Mouse (Mus musculus): Measurements from ENCODE around the gene Prpf8. TPM values are rescaled to one million over a fixed set of nuclear protein-coding genes. Genes with fewer than 3 reads are reported as not detected.

Prpf8 gene
- total RNA-seq, 2 experiments from 2014 or later = 126 to 130 TPM

Small RNAs within 50 kb of the gene (microRNA-seq; reads per million reads assigned to microRNA genes)
- gene Mir22 (2,878 to 17,312 reads per million in 2 experiments), gene Mir3971 (0 reads per million in 2 experiments)

Other genes starting within 250 kb of the Prpf8 start
- gene Rpa1, start 138.5 kb upstream of the Prpf8 start, total RNA-seq (2021) = 10 to 100 TPM; 58.5 to 60.8 TPM
- 10 to 100 TPM; 12.8 to 14.4 TPM for gene Smyd4, start 138.4 kb upstream of the Prpf8 start, total RNA-seq (2021)
- 10 to 100 TPM; 12.5 to 17.0 TPM for gene Serpinf1, start 64.1 kb upstream of the Prpf8 start, total RNA-seq (2021)
- under 1 TPM; 0.40 to 0.50 TPM for gene Serpinf2, start 47.2 kb upstream of the Prpf8 start, total RNA-seq (2021)
- gene Wdr81, start 32.1 kb upstream of the Prpf8 start, total RNA-seq (2021) = 10 to 100 TPM; 20.6 to 22.6 TPM
- gene Tlcd2, start 25.1 kb upstream of the Prpf8 start, total RNA-seq (2021) = under 1 TPM; 0.40 to 0.85 TPM
- 1 to 10 TPM in 1 of 2 experiments, under 1 TPM in 1; 0.90 to 1.3 TPM for gene Rilp, start 23.3 kb downstream of the Prpf8 start, total RNA-seq (2021)
- gene Scarf1, start 26.7 kb downstream of the Prpf8 start, total RNA-seq (2021) = 1 to 10 TPM; 1.1 TPM
- gene Slc43a2, start 44.9 kb downstream of the Prpf8 start, total RNA-seq (2021) = 10 to 100 TPM; 50.7 to 51.3 TPM
- 100 to 1,000 TPM; 283 to 291 TPM for gene Pitpna, start 101.3 kb downstream of the Prpf8 start, total RNA-seq (2021)
- gene Inpp5k, start 144.2 kb downstream of the Prpf8 start, total RNA-seq (2021) = 10 to 100 TPM; 46.3 to 47.0 TPM
- gene Myo1c, start 163.7 kb downstream of the Prpf8 start, total RNA-seq (2021) = 10 to 100 TPM; 13.4 to 17.1 TPM
- gene Crk, start 192.4 kb downstream of the Prpf8 start, total RNA-seq (2021) = 100 to 1,000 TPM; 129 to 137 TPM
- 1,000 to 10,000 TPM; 1,159 to 1,269 TPM for gene Ywhae, start 246.1 kb downstream of the Prpf8 start, total RNA-seq (2021)

Measured in layer of hippocampus, postnatal 36 days (tissue).